In the genomic region with DNA sequence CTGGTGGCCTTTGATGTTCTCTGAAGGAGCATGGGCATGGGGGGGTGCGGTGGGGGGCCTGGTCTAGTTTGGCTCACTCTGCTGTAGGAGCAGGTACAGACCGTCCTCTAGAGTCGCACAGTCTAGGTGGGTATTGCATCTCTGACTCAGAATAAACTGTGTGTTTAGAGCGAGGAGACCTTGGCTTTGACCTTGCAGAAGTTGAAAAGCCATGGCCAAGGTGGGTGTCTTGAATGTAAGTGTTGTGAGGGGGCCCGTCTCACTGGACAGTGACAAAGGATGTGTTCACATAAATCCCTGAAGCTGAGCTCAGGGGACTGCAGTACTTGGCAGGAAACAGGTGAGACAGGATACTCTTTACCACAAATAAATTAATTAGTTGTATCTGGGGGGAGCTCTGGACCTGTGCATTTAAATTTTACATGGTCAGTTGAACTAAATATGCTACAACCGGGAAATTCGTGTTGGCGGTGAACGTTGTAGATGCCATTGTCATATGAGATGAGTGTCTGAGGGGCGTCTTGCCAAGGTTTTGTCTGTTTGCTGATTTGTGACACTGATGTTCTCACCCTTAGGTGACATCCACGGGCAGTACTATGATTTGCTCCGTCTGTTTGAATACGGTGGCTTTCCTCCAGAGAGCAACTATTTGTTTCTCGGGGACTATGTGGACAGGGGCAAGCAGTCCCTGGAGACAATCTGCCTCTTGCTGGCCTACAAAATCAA, we compare ENCODE assay signal across 17 mouse cellular contexts. TPM values are rescaled to one million over a fixed set of nuclear protein-coding genes. Genes with fewer than 3 reads are reported as not detected.
"Had no signal": no experiment of that assay in that cellular context is flagged by ENCODE, and none has a peak within 500 bp of the region (broad histone marks: within the 10 kb centered on the region; RNA-seq: fewer than 3 reads in every experiment).

No protein-coding gene starts in this region.

- DNase-seq: kidney, postnatal 14 days; left cerebral cortex, postnatal 4 days; lung, adult 18-20 months; lung, postnatal 4 days; midbrain, embryonic 14.5 days; retina, postnatal 1 day; right cerebral cortex, postnatal 4 days; spleen, adult 18-20 months; thymus, adult 18-20 months; thymus, postnatal 14 days had no signal

- H3K4me2 ChIP-seq: limb, embryonic 13.5 days had no signal

- H3K9me3 ChIP-seq: limb, embryonic 13.5 days; midbrain, embryonic 10.5 days had no signal

- H3K27ac ChIP-seq: limb, embryonic 13.5 days; liver, embryonic 14.5 days; midbrain, embryonic 10.5 days had no signal

- H3K4me3 ChIP-seq: limb, embryonic 13.5 days; midbrain, embryonic 10.5 days; myocyte had no signal

- H3K27me3 ChIP-seq: limb, embryonic 13.5 days had no signal

- H3K9ac ChIP-seq: limb, embryonic 13.5 days; liver, embryonic 14.5 days had no signal

RNA-seq across cellular contexts. Expression of gene Ccdc63, which starts 27.9 kb away (rescaled TPM):
- total RNA-seq: liver, adult 2 months had no signal
- polyA plus RNA-seq: limb, embryonic 13.5 days; liver, adult 2 months; midbrain, embryonic 10.5 days; midbrain, embryonic 14.5 days; myocyte; neural tube, embryonic 11.5 days; stomach, embryonic 14.5 days had no signal
